Mouse (Mus musculus): ENCODE measurements around the gene Nosip.

DNA sequence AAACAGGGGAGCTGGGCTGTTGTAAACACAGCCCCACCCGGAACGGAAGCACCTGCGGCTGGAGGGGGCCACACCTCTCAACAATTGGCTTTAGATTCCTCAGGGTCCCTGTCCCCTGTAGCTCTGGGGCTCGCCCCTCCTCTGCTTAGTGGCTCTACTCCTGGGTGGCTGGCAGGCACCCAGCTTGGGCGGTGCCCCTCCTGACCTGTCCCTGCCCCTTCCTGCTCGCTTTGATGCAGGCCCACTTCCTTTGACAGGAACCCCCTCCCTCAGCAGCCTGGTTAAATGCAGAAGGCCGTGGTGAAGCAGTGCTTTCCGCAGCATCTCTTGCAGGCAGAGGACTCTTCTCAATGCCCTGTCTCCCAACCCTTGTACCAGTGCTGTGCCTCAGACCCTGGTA, 59.2 kb downstream of the Nosip start:
- TF ChIP-seq EP300 (IDR thresholded peaks at IDR 0.05; ENCODE audit: low read depth) = no peak
- TF ChIP-seq CTCF (IDR thresholded peaks at IDR 0.05; ENCODE audit: low read depth) = no peak

Data from liver, embryonic 14.5 days (tissue).